Mouse (Mus musculus) C2C12 (cell line): ENCODE measurements at regions not wholly inside any gene's neighbourhood (a gene's known extent, or its start where the extent isn't known, plus 50 kb on each side); places are given as distances from the start of the nearest gene placed in this dataset.

ENCODE experiments used
- CTCF ChIP-seq: IDR thresholded peaks from one replicate; pipeline ENCODE4 v1.5.1; 2011; ENCODE audit not compliant: control insufficient read depth, insufficient read depth, insufficient read length
- MAX ChIP-seq: IDR thresholded peaks from one replicate; pipeline ENCODE4 v1.6.1; 2011; ENCODE audit warnings: mild to moderate bottlenecking, control low read depth

DNA sequence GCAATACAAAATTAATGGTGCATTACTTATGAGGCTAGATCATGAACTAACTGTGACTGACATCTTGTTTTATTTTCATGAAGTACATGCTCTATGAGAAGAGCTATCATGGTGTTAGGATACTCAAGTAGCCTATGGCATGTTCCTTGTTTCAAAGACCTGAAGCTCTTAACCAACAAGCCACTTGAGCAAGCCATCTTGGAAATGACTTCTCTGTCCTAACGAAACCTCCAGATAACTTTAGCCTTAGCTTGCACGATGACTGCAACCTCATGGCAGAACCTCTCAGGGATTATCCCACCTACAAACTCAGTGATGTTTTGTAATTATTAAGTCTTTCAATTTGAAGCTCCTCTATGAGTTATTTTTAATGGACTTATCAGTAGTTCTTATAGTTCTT, 362.3 kb upstream of the Marcks start:
- TF ChIP-seq CTCF (no peak), MAX (no peak)
